Mouse (Mus musculus): Measurements from ENCODE around the gene Rtn4rl1.
"Not testable (repeated sequence)": the region's sequence is repeated elsewhere in the genome, so short reads cannot be mapped to it uniquely, and the experiment has no call there.

Rtn4rl1 gene

GRCm38 (mm10) chr11:75280066-75280410 lies 86.5 kb downstream of the Rtn4rl1 start:
- no peak for DNase-seq

GRCm38 (mm10) chr11:75280435-75281001 lies 86.9 kb downstream of the Rtn4rl1 start:
- no peak for DNase-seq

GRCm38 (mm10) chr11:75281380-75282256 lies 88.0 kb downstream of the Rtn4rl1 start:
- DNase-seq, result no peak

- DNase-seq, result no peak
Observed at GRCm38 (mm10) chr11:75282496-75283120, 89.0 kb downstream of the Rtn4rl1 start.

- DNase-seq, result not testable (repeated sequence)
Observed at GRCm38 (mm10) chr11:75283784-75284183, 90.2 kb downstream of the Rtn4rl1 start.

GRCm38 (mm10) chr11:75285893-75286467 lies 92.4 kb downstream of the Rtn4rl1 start:
- no peak for DNase-seq

GRCm38 (mm10) chr11:75286868-75287267 lies 93.3 kb downstream of the Rtn4rl1 start:
- no peak for DNase-seq

- no peak for DNase-seq
Observed at GRCm38 (mm10) chr11:75287940-75288339, 94.4 kb downstream of the Rtn4rl1 start.

GRCm38 (mm10) chr11:75288517-75288916 lies 94.9 kb downstream of the Rtn4rl1 start:
- no peak for DNase-seq

GRCm38 (mm10) chr11:75289120-75289519 lies 95.5 kb downstream of the Rtn4rl1 start:
- DNase-seq, result peak; percentile 81

- DNase-seq, result peak; percentile 96
Observed at GRCm38 (mm10) chr11:75290566-75291271, 97.1 kb downstream of the Rtn4rl1 start.

GRCm38 (mm10) chr11:75291389-75292215 lies 98.0 kb downstream of the Rtn4rl1 start:
- DNase-seq, result peak; percentile 66

- no peak for DNase-seq
Observed at GRCm38 (mm10) chr11:75292281-75292680, 98.7 kb downstream of the Rtn4rl1 start.

- peak; percentile 79 for DNase-seq
Observed at GRCm38 (mm10) chr11:75293852-75294361, 100.3 kb downstream of the Rtn4rl1 start.

- DNase-seq, result peak; percentile 85
Observed at GRCm38 (mm10) chr11:75294862-75295261, 101.3 kb downstream of the Rtn4rl1 start.

GRCm38 (mm10) chr11:75295534-75295933 lies 102.0 kb downstream of the Rtn4rl1 start:
- DNase-seq, result not testable (repeated sequence)

- DNase-seq, result no peak
Observed at GRCm38 (mm10) chr11:75296406-75297005, 102.9 kb downstream of the Rtn4rl1 start.

GRCm38 (mm10) chr11:75297631-75298030 lies 104.0 kb downstream of the Rtn4rl1 start:
- DNase-seq, result peak; percentile 83

- peak; percentile 78 for DNase-seq
Observed at GRCm38 (mm10) chr11:75298491-75298890, 104.9 kb downstream of the Rtn4rl1 start.

GRCm38 (mm10) chr11:75299786-75300185 lies 106.2 kb downstream of the Rtn4rl1 start:
- DNase-seq, result no peak

GRCm38 (mm10) chr11:75300954-75301353 lies 107.4 kb downstream of the Rtn4rl1 start:
- DNase-seq, result no peak
